Mouse (Mus musculus) spleen, postnatal 4 days (tissue): ENCODE measurements at regions not wholly inside any gene's neighbourhood (a gene's known extent, or its start where the extent isn't known, plus 50 kb on each side); places are given as distances from the start of the nearest gene placed in this dataset.

Experiments
- DNase-seq, 2 experiments: peaks; one replicate each; pipeline ENCODE4 v3.0.0; 2022; ENCODE audit warnings: low spot score in 2 of 2

- DNase-seq: no peak
Observed at GRCm38 (mm10) chr13:91274131-91274530, 50.4 kb upstream of the Atg10 start.

- no peak for DNase-seq
Observed at GRCm38 (mm10) chr13:91274615-91275014, 50.8 kb upstream of the Atg10 start.

- DNase-seq: no peak
Observed at GRCm38 (mm10) chr13:91279487-91279886, 55.7 kb upstream of the Atg10 start.

- no peak for DNase-seq
Observed at GRCm38 (mm10) chr13:91295552-91296170, 71.9 kb upstream of the Atg10 start.

GRCm38 (mm10) chr13:91296521-91297160, 72.9 kb upstream of the Atg10 start:
- DNase-seq: no peak

GRCm38 (mm10) chr13:91301849-91302248, 78.1 kb upstream of the Atg10 start:
- no peak for DNase-seq

- peak; percentile 52 to 69 for DNase-seq
Observed at GRCm38 (mm10) chr13:91305697-91306405, 82.1 kb upstream of the Atg10 start.

GRCm38 (mm10) chr13:91306545-91306944, 82.8 kb upstream of the Atg10 start:
- DNase-seq: no peak

GRCm38 (mm10) chr13:91312905-91313571, 89.3 kb upstream of the Atg10 start:
- no peak for DNase-seq

- DNase-seq: no peak
Observed at GRCm38 (mm10) chr13:91322331-91322730, 98.6 kb upstream of the Atg10 start.

- DNase-seq: no peak
Observed at GRCm38 (mm10) chr13:91326834-91327233, 103.1 kb upstream of the Atg10 start.

GRCm38 (mm10) chr13:91334283-91334682, 110.5 kb upstream of the Atg10 start:
- no peak for DNase-seq

- DNase-seq: no peak
Observed at GRCm38 (mm10) chr13:91344139-91344538, 115.9 kb upstream of the Ssbp2 start.

GRCm38 (mm10) chr13:91348489-91349083, 111.5 kb upstream of the Ssbp2 start:
- no peak for DNase-seq

GRCm38 (mm10) chr13:91352311-91352710, 107.8 kb upstream of the Ssbp2 start:
- no peak for DNase-seq

GRCm38 (mm10) chr13:91356516-91356915, 103.6 kb upstream of the Ssbp2 start:
- no peak for DNase-seq

GRCm38 (mm10) chr13:91360121-91360520, 100.0 kb upstream of the Ssbp2 start:
- DNase-seq: no peak

- DNase-seq: peak in 1 of 2 experiments; percentile 35
Observed at GRCm38 (mm10) chr13:91365270-91365952, 94.7 kb upstream of the Ssbp2 start.

- DNase-seq: no peak
Observed at GRCm38 (mm10) chr13:91366540-91366939, 93.5 kb upstream of the Ssbp2 start.

GRCm38 (mm10) chr13:91367896-91368556, 92.1 kb upstream of the Ssbp2 start:
- no peak for DNase-seq

- no peak for DNase-seq
Observed at GRCm38 (mm10) chr13:91368664-91369063, 91.4 kb upstream of the Ssbp2 start.
